Mouse (Mus musculus): ENCODE data around the gene Ptov1. TPM values are rescaled to one million over a fixed set of nuclear protein-coding genes. Genes with fewer than 3 reads are reported as not detected.
A peak's percentile ranks its signal among the peaks of the same experiment; 100 is the strongest.

The Ptov1 gene
- total RNA-seq, 2 experiments from 2014 or later: 189 to 196 TPM

DNA sequence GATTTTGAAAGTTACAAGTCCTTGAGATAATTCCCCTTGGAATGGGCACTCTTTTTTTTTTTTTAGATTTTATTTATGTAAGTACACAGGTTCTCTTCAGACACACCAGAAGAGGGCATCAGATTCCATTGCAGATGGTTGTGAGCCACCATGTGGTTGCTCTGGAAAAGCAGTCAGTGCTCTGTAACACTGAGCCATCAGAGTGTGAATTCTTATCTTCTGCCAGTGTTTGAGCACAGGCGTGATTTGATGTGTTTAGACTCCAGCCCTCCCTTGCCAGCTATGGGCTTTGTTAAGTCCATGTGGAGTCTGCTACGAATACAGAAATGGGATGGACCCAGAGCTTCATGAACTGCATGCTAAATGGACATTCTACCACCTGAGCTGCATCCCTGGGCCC is 51.4 kb downstream of the Ptov1 start:
- DNase-seq: peak in 1 of 2 experiments; percentile 15

DNA sequence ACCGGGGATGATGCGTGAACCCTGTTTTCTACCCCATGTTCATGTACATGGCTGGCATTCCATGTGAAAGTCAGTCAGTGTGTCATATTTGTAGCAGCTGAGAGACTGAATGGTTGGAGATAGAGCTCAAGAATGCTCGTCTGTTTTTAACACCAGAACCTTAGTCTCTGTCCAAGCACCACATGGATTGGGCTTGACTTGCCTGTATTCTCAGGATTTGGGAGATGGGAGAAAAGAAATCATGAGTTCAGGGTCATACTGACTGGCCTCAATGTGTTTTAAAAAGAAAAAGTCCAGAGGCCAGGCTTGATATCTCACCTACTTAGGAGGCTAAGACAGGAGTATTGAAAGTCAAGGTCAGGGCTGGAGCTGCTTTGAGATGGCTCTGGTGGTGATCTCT is 52.1 kb downstream of the Ptov1 start:
- DNase-seq: peak in 1 of 2 experiments; percentile 21
- intact Hi-C loops (cut with DNase I): loop anchor here (2.0 kb wide), 2 partner anchors 31 to 69 kb away; partner anchors contain the start of genes Akt1s1, Tbc1d17 and Vrk3

More for the DNA sequence above, 51.4 kb downstream of the Ptov1 start:
- intact Hi-C loops (cut with DNase I): no loop called here

DNA sequence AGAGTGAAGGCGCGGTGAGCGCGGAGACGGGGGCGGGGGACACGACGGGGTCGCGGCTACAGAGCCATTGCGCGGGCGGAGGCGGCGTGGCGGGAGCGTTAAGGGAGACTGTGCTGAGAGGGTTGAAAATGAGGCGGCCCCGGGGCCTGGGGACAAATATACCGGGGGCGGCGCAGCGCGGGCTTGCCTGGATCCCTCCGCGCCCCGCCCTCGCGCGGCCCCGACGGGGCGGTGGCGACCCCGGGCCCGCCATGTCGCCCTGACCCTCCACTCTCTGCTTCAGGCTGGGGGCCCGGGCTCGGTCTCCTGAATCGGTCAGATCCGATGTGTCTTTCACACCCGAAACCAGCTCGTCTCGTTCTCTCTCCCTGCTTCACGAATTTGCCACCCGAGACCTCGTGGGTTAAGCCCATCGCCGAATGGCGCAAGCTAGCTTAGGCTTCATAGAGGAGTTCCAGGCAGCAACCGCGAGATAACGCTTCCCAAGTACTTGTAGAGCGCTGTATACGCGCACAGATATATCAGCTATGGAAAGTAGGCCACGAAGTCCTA is 53.0 kb downstream of the Ptov1 start, which contains the start of gene Atf5:
Gene Atf5, minus strand, starts transcription at position 189 of the 552 bp plus-strand sequence.
- intact Hi-C loops (cut with DNase I): loop anchor here (2.0 kb wide), 2 partner anchors 32 to 68 kb away; partner anchors contain the start of genes Akt1s1, Tbc1d17 and Vrk3

DNA sequence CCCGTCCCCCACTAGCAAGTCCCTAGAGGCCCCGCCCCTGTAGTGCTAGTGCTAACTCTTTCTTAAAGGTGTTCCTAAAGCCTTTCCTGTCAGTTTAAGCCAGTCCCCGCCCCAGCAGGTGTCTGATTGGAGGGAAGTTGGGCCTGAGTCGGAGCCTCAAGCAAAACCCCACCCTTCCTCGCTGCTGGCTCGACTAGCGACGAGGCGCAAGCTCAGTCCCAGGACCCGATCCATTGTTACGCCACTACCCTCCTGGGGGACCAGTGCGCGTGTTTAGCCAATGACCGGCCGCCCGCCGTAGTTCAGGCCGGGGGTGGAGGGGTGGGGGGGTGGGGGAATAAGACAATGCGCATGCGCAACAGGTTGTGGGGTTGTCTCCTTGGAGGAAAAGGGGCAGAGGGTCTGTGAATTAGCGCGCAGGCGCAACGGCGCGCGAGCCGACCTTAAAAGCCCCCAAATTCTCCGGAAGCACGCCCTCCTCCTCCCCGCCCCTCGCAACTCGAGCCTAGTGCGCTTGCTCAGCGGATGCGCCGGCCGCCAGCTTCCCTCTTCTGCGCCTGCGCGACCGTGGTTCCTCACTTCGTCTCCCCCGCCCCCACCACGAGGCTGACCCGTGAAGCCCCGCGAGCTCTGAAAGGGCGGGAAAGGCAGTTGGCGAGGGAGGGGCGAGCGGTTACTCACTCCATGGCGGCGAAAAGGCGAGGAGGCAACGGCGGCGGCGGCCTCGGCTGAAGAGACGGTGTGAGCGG is 53.7 kb downstream of the Ptov1 start, which contains the start of the genes Nup62 and Il4i1:
Gene Nup62, plus strand, starts transcription at position 368 of the 749 bp plus-strand sequence.
Gene Il4i1, plus strand, starts transcription at position 667 of the 749 bp plus-strand sequence.
- intact Hi-C loops (cut with DNase I): loop anchor here (2.0 kb wide), 2 partner anchors 33 to 67 kb away; partner anchors contain the start of genes Akt1s1, Tbc1d17 and Vrk3
- peak; percentile 99 to 100 for DNase-seq

More for the DNA sequence above, 53.0 kb downstream of the Ptov1 start, which contains the start of gene Atf5:
- DNase-seq: peak; percentile 82 to 83

DNA sequence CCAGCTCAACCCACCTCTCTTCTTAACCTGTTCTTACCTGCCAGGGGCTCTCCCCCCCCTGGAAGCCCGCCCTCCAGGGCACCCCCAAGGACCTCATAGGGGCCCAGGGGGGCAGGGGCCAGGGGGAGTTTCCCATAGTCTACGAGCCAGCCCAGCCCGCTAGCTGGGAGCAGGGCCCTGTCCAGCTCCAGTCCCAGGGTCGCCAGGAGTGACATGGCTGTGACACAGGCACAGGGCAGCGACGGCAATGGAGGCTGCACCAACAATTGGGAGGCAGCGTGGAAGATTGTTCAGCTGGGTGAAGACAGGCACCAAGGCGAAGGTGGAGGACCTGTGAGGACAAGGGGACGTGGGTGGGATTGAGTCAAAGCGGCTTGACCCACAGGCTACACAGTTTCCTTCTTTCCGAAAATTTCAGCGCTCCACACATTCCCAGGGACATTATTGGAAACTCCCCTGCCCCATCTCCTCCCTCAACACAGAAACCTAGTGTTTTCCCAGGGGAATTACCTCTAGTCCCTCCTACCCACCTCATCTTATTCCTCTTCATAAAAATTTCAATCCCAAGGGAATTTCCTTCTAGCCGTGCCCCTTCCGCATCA is 54.5 kb downstream of the Ptov1 start:
- intact Hi-C loops (cut with DNase I): loop anchor here (5.0 kb wide), 1 partner anchor 43 kb away; no protein-coding TSS in a partner anchor
- no peak for DNase-seq

DNA sequence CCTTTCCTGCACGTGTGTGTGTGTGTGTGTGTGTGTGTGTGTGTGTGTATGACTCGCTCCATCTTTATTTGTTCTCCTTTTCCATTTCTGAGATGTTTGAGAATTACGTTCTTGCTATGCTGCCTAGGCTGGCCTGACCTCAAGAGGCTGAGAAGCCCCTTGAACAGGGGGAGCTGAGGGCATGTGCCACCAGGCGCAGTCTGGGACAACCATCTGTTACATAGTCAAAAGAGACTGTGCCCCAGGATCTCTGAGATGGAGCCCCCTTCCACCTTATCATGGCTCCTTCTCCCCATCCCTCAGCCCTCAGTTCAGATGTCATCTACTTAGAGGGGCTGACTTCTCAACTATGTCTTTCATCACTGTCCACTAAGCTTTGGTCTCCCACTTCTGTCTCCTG is 55.2 kb downstream of the Ptov1 start:
- DNase-seq: no peak
- intact Hi-C loops (cut with DNase I): loop anchor here (5.0 kb wide), 1 partner anchor 42 kb away; no protein-coding TSS in a partner anchor

DNA sequence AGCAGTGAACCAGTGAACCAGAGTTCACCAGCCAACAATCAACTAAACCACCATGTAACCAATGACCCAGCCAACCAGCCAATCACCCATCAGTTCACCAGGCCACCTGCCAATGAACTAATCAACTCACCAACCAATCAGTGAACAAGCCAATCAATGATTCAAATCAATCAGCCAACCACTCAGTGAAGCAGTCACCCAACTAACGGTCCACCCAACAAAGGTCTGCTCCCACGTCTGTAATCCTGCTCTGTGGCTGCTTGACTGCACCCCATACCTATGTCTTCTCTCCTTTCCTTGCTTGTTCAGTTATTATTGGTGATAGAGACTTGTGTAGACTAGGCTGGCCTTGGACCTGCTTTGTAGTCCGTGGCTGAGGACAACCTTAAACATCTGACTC is 55.6 kb downstream of the Ptov1 start:
- no peak for DNase-seq
- intact Hi-C loops (cut with DNase I): loop anchor here (5.0 kb wide), 1 partner anchor 42 kb away; no protein-coding TSS in a partner anchor

Small RNAs within 50 kb of the gene (microRNA-seq; reads per million reads assigned to microRNA genes)
- gene Mir707: 0 reads per million in 2 experiments

Other genes with a start within 250 kb of the Ptov1 start
- 10 to 100 TPM; 37.0 to 46.2 TPM for gene Myh14, start 198.9 kb downstream of the Ptov1 start, total RNA-seq (2021)
- gene Izumo2, start 161.0 kb downstream of the Ptov1 start, total RNA-seq (2021): not detected
- gene Vrk3, start 121.4 kb downstream of the Ptov1 start, total RNA-seq (2021): 10 to 100 TPM; 24.7 to 28.3 TPM
- gene Zfp473, start 118.7 kb downstream of the Ptov1 start, total RNA-seq (2021): under 1 TPM; 0.12 to 0.35 TPM
- 10 to 100 TPM; 44.3 to 45.1 TPM for gene Nup62, start 53.7 kb downstream of the Ptov1 start, total RNA-seq (2021)
- 1 to 10 TPM; 1.3 to 1.8 TPM for gene Il4i1, start 53.4 kb downstream of the Ptov1 start, total RNA-seq (2021)
- 10 to 100 TPM; 50.4 to 51.3 TPM for gene Atf5, start 53.1 kb downstream of the Ptov1 start, total RNA-seq (2021)
- 10 to 100 TPM; 76.8 to 78.4 TPM for gene Akt1s1, start 20.8 kb downstream of the Ptov1 start, total RNA-seq (2021)
- gene Tbc1d17, start 20.7 kb downstream of the Ptov1 start, total RNA-seq (2021): 10 to 100 TPM; 38.4 to 44.7 TPM
- 10 to 100 TPM; 18.1 to 21.6 TPM for gene Pnkp, start 12.6 kb downstream of the Ptov1 start, total RNA-seq (2021)
- gene Med25, start 22.9 kb upstream of the Ptov1 start, total RNA-seq (2021): 10 to 100 TPM; 67.7 to 77.1 TPM
- gene Fuz, start 26.3 kb upstream of the Ptov1 start, total RNA-seq (2021): 10 to 100 TPM; 12.2 to 18.2 TPM
- gene Ap2a1, start 59.7 kb upstream of the Ptov1 start, total RNA-seq (2021): 10 to 100 TPM; 90.9 to 91.1 TPM
- not detected for gene Tsks, start 73.4 kb upstream of the Ptov1 start, total RNA-seq (2021)
- gene Cpt1c, start 105.1 kb upstream of the Ptov1 start, total RNA-seq (2021): 1 to 10 TPM; 4.1 to 6.2 TPM
- 100 to 1,000 TPM; 198 to 216 TPM for gene Prmt1, start 116.8 kb upstream of the Ptov1 start, total RNA-seq (2021)
- 10 to 100 TPM; 34.1 to 47.9 TPM for gene Irf3, start 127.9 kb upstream of the Ptov1 start, total RNA-seq (2021)
- gene Bcl2l12, start 128.9 kb upstream of the Ptov1 start, total RNA-seq (2021): 10 to 100 TPM; 14.5 to 15.9 TPM
- gene Scaf1, start 146.6 kb upstream of the Ptov1 start, total RNA-seq (2021): 10 to 100 TPM; 68.5 to 70.1 TPM
- gene Rras, start 148.2 kb upstream of the Ptov1 start, total RNA-seq (2021): 10 to 100 TPM; 71.6 to 75.7 TPM
- 10 to 100 TPM; 28.8 to 35.7 TPM for gene Prr12, start 183.1 kb upstream of the Ptov1 start, total RNA-seq (2021)
- 10 to 100 TPM; 33.9 to 35.9 TPM for gene Nosip, start 192.6 kb upstream of the Ptov1 start, total RNA-seq (2021)
- 10 to 100 TPM; 10.9 to 11.3 TPM for gene Prrg2, start 192.9 kb upstream of the Ptov1 start, total RNA-seq (2021)
- 10 to 100 TPM; 76.5 to 83.4 TPM for gene Rcn3, start 222.4 kb upstream of the Ptov1 start, total RNA-seq (2021)
- 10 to 100 TPM; 65.4 to 69.2 TPM for gene Fcgrt, start 234.1 kb upstream of the Ptov1 start, total RNA-seq (2021)

Measured in heart, postnatal 10 days (tissue).